7 mouse cellular contexts compared by ENCODE assay signal in the genomic region with DNA sequence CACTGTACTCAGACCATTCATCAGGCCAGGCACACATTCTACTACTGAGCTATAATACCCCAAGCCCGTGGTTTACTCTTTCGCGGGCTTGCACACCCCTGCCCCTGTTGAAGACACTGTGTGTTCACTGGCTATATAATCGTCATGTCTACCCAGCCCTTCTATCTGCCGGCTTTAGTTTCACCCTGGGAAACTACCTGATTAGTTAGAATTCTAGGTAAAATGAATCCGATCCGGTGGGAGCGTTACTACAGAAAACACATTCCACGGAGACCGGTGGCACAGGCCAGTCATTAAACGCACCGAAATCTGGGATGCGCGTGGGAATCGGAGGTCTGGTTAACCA. TPM values are rescaled to one million over a fixed set of nuclear protein-coding genes. Genes with fewer than 3 reads are reported as not detected.
DNase-seq lines count a peak whose midpoint lies in the region; ATAC-seq and TF ChIP-seq lines count a peak whose summit lies in the region.

No protein-coding gene starts in this region.

- H3K36me3 ChIP-seq in lung, embryonic 16.5 days (ENCODE audit: control insufficient read depth, insufficient read depth, low read length), result peaks cover 7% of the 10 kb centered on the region; the same call in 1 of the 2 replicates
- H3K36me3 ChIP-seq in forebrain, embryonic 11.5 days (ENCODE audit: control insufficient read depth, insufficient read depth, low read length), result peaks cover 3% of the 10 kb centered on the region; the same call in 1 of the 2 replicates
- H3K36me3 ChIP-seq in limb, embryonic 14.5 days (ENCODE audit: control insufficient read depth, insufficient read depth, low read length), result peaks cover 7% of the 10 kb centered on the region; the same call in 1 of the 2 replicates
- H3K36me3 ChIP-seq in stomach, embryonic 15.5 days, result peaks cover 3% of the 10 kb centered on the region; the same call in 1 of the 2 replicates

- peak overlapping the region; percentile 82 for H3K4me3 ChIP-seq in lung, embryonic 16.5 days (ENCODE audit: low read length)
- H3K4me3 ChIP-seq in forebrain, embryonic 11.5 days (ENCODE audit: low read depth, low read length), result peak overlapping the region; percentile 99
- H3K4me3 ChIP-seq in limb, embryonic 14.5 days (replicated peaks; ENCODE audit: low read length), result peak overlapping the region; percentile 98
- H3K4me3 ChIP-seq in stomach, embryonic 15.5 days (replicated peaks), result peak overlapping the region; percentile 98

- peaks cover 16% of the 10 kb centered on the region for H3K4me1 ChIP-seq in lung, embryonic 16.5 days (replicated peaks; ENCODE audit: control insufficient read depth, insufficient read depth, low read length)
- H3K4me1 ChIP-seq in forebrain, embryonic 11.5 days (replicated peaks; ENCODE audit: control insufficient read depth, insufficient read depth, low read length), result no peaks in the 10 kb centered on the region; the same call in 1 of the 2 replicates
- peaks cover 11% of the 10 kb centered on the region for H3K4me1 ChIP-seq in limb, embryonic 14.5 days (ENCODE audit: control insufficient read depth, insufficient read depth, low read length)
- peaks cover 12% of the 10 kb centered on the region for H3K4me1 ChIP-seq in stomach, embryonic 15.5 days

- no peak for TF ChIP-seq POLR2A in limb, embryonic 14.5 days (IDR thresholded peaks at IDR 0.05; ENCODE audit: borderline replicate concordance, extremely low read depth, insufficient read depth, insufficient read length)

- peak overlapping the region; percentile 88 for H3K4me2 ChIP-seq in lung, embryonic 16.5 days (ENCODE audit: low read depth, low read length)
- peak overlapping the region; percentile 77 for H3K4me2 ChIP-seq in forebrain, embryonic 11.5 days (ENCODE audit: low read depth, low read length, severe bottlenecking)
- peak overlapping the region; percentile 66 for H3K4me2 ChIP-seq in limb, embryonic 14.5 days (replicated peaks; ENCODE audit: low read depth, low read length, severe bottlenecking)
- peak overlapping the region; percentile 76 for H3K4me2 ChIP-seq in stomach, embryonic 15.5 days

- H3K9ac ChIP-seq in lung, embryonic 16.5 days (ENCODE audit: low read length), result peak overlapping the region; percentile 98
- H3K9ac ChIP-seq in forebrain, embryonic 11.5 days (ENCODE audit: low read length), result peak overlapping the region; percentile 97
- H3K9ac ChIP-seq in limb, embryonic 14.5 days (ENCODE audit: low read depth, low read length, severe bottlenecking), result peak overlapping the region; percentile 96
- peak overlapping the region; percentile 98 for H3K9ac ChIP-seq in stomach, embryonic 15.5 days

- H3K27me3 ChIP-seq in lung, embryonic 16.5 days (ENCODE audit: control insufficient read depth, insufficient read depth, low read depth, low read length), result no peaks in the 10 kb centered on the region; the same call in 1 of the 2 replicates
- H3K27me3 ChIP-seq in forebrain, embryonic 11.5 days (ENCODE audit: control insufficient read depth, insufficient read depth, low read length), result no peaks in the 10 kb centered on the region
- H3K27me3 ChIP-seq in limb, embryonic 14.5 days (ENCODE audit: control insufficient read depth, insufficient read depth, low read length), result no peaks in the 10 kb centered on the region
- H3K27me3 ChIP-seq in stomach, embryonic 15.5 days (replicated peaks), result no peaks in the 10 kb centered on the region

- ATAC-seq in lung, embryonic 16.5 days (ENCODE audit: low read depth), result no peak
- no peak for ATAC-seq in forebrain, embryonic 11.5 days (replicated peaks; ENCODE audit: low FRiP score)
- no peak for ATAC-seq in limb, embryonic 14.5 days (ENCODE audit: low FRiP score, low read depth)
- ATAC-seq in stomach, embryonic 15.5 days (ENCODE audit: insufficient read depth, low FRiP score, low read depth), result no peak

- DNase-seq in lung, postnatal 4 days, result no peak
- DNase-seq in forebrain, embryonic 11.5 days (ENCODE audit: low spot score), result no peak
- no peak for DNase-seq in limb, embryonic 14.5 days (ENCODE audit: low spot score)
- no peak for DNase-seq in adrenal gland, postnatal 25 days
- DNase-seq in spleen, adult 12 weeks (ENCODE audit: low spot score), result no peak

- WGBS in lung, embryonic 16.5 days, result 2% methylated on average over 15 of the region's 15 CpGs
- WGBS in forebrain, embryonic 11.5 days, result 2% methylated on average over 15 of the region's 15 CpGs
- 1% methylated on average over 15 of the region's 15 CpGs for WGBS in limb, embryonic 14.5 days
- 1% methylated on average over 15 of the region's 15 CpGs for WGBS in stomach, embryonic 15.5 days

- H3K27ac ChIP-seq in lung, embryonic 16.5 days (ENCODE audit: low read length), result no peak overlapping the region
- no peak overlapping the region for H3K27ac ChIP-seq in forebrain, embryonic 11.5 days (ENCODE audit: low read depth, low read length)
- H3K27ac ChIP-seq in limb, embryonic 14.5 days (replicated peaks; ENCODE audit: low read depth, low read length), result no peak overlapping the region
- H3K27ac ChIP-seq in stomach, embryonic 15.5 days, result no peak overlapping the region

- no peaks in the 10 kb centered on the region for H3K9me3 ChIP-seq in lung, embryonic 16.5 days (ENCODE audit: control insufficient read depth, low read length)
- peaks cover 3% of the 10 kb centered on the region; the same call in 1 of the 2 replicates for H3K9me3 ChIP-seq in forebrain, embryonic 11.5 days (ENCODE audit: control insufficient read depth, low read length)
- no peaks in the 10 kb centered on the region; the same call in 1 of the 2 replicates for H3K9me3 ChIP-seq in limb, embryonic 14.5 days (ENCODE audit: control insufficient read depth, low read length)
- no peaks in the 10 kb centered on the region for H3K9me3 ChIP-seq in stomach, embryonic 15.5 days

RNA-seq across cellular contexts. Expression of a gene that starts 1.2 kb away (rescaled TPM):
- 58.7 and 62.4 TPM in 2 replicates for polyA plus RNA-seq in lung, embryonic 16.5 days (2015; fragmentation: Nextera tagmentation; extraction: Ambion mirVana)
- polyA plus RNA-seq in forebrain, embryonic 11.5 days (2014; fragmentation: Nextera tagmentation; extraction: Ambion mirVana), result 86.1 and 90.8 TPM in 2 replicates
- 45.2 and 51.1 TPM in 2 replicates for polyA plus RNA-seq in limb, embryonic 14.5 days (2012; rRNA removed)
- polyA plus RNA-seq in limb, embryonic 14.5 days (2014; fragmentation: Nextera tagmentation; extraction: Ambion mirVana), result 62.4 and 70.5 TPM in 2 replicates
- 58.2 and 60.9 TPM in 2 replicates for polyA plus RNA-seq in stomach, embryonic 15.5 days (2015; fragmentation: Nextera tagmentation; extraction: Ambion mirVana)
- total RNA-seq in adrenal gland, postnatal 25 days (2021), result 42.3 and 43.2 TPM in 2 replicates

RNA-seq across cellular contexts. Expression of a gene that starts 5.7 kb away (rescaled TPM):
- 35.6 and 41.0 TPM in 2 replicates for polyA plus RNA-seq in lung, embryonic 16.5 days (2015; fragmentation: Nextera tagmentation; extraction: Ambion mirVana)
- polyA plus RNA-seq in forebrain, embryonic 11.5 days (2014; fragmentation: Nextera tagmentation; extraction: Ambion mirVana), result 44.5 and 45.3 TPM in 2 replicates
- 31.7 and 33.6 TPM in 2 replicates for polyA plus RNA-seq in limb, embryonic 14.5 days (2012; rRNA removed)
- polyA plus RNA-seq in limb, embryonic 14.5 days (2014; fragmentation: Nextera tagmentation; extraction: Ambion mirVana), result 37.0 and 37.8 TPM in 2 replicates
- polyA plus RNA-seq in stomach, embryonic 15.5 days (2015; fragmentation: Nextera tagmentation; extraction: Ambion mirVana), result 32.3 and 32.5 TPM in 2 replicates
- total RNA-seq in adrenal gland, postnatal 25 days (2021), result 38.4 and 40.8 TPM in 2 replicates
